Mouse (Mus musculus) gastrocnemius, postnatal 25 days (tissue): ENCODE data around the gene Fam13c. TPM values are rescaled to one million over a fixed set of nuclear protein-coding genes. Genes with fewer than 3 reads are reported as not detected.

Source experiments
- DNase-seq: peaks from one replicate; pipeline ENCODE4 v3.0.0; 2022
- total RNA-seq, 2 experiments: library from RNA; stranded (reverse); gene quantifications; 1 replicate in 1 of 2; 2 replicates in 1 of 2; pipeline ENCODE4 v1.2.3; 2021

Gene Fam13c
- total RNA-seq, 2 experiments from 2014 or later, result 5.4 to 5.7 TPM

- DNase-seq, result peak; percentile 5
Measured at GRCm38 (mm10) chr10:70599126-70599924, 159.0 kb downstream of the Fam13c start.

- DNase-seq, result no peak
Measured at GRCm38 (mm10) chr10:70599925-70600305, 159.6 kb downstream of the Fam13c start.

Other genes starting within 250 kb of the Fam13c start
- 100 to 1,000 TPM; 128 to 177 TPM for gene Mrln, start 235.8 kb upstream of the Fam13c start, total RNA-seq
- gene Slc16a9, start 195.4 kb upstream of the Fam13c start, total RNA-seq, result 1 to 10 TPM; 2.8 to 8.5 TPM
- under 1 TPM in 1 of 2 experiments, not detected in 1; 0.08 TPM for gene Phyhipl, start 215.5 kb downstream of the Fam13c start, total RNA-seq